Mouse (Mus musculus): ENCODE measurements around the gene Lipo1.

- TF ChIP-seq CTCF (IDR thresholded peaks at IDR 0.05; ENCODE audit: low read depth) (no peak), EP300 (IDR thresholded peaks at IDR 0.05; ENCODE audit: low read depth) (no peak)
Measured at GRCm38 (mm10) chr19:33786576-33787277, 532 bp downstream of the Lipo1 start.

Measured in heart, postnatal 0 days (tissue).